Comparison of ENCODE assay signal across 12 mouse cellular contexts in genomic region chr14:74909021-74909420, GRCm38 (mm10). TPM values are rescaled to one million over a fixed set of nuclear protein-coding genes. Genes with fewer than 3 reads are reported as not detected.
DNase-seq lines count a peak whose midpoint lies in the region; ATAC-seq and TF ChIP-seq lines count a peak whose summit lies in the region.
"Had no signal": no experiment of that assay in that cellular context is flagged by ENCODE, and none has a peak within 500 bp of the region (broad histone marks: within the 10 kb centered on the region; RNA-seq: fewer than 3 reads in every experiment).

No protein-coding gene starts in this region.

- no peaks in the 10 kb centered on the region for H3K9me3 ChIP-seq in heart, postnatal 0 days (replicated peaks; ENCODE audit: control insufficient read depth, low read length)
- no peaks in the 10 kb centered on the region for H3K9me3 ChIP-seq in midbrain, embryonic 15.5 days
- no peaks in the 10 kb centered on the region for H3K9me3 ChIP-seq in midbrain, embryonic 10.5 days (replicated peaks)
- no peaks in the 10 kb centered on the region for H3K9me3 ChIP-seq in CH12.LX (replicated peaks; ENCODE audit: low read length)
- no peaks in the 10 kb centered on the region for H3K9me3 ChIP-seq in liver, postnatal 0 days (ENCODE audit: low read length)

- H3K4me3 ChIP-seq in heart, postnatal 0 days (ENCODE audit: low read depth, low read length), result no peak overlapping the region
- H3K4me3 ChIP-seq in midbrain, embryonic 15.5 days, result no peak overlapping the region
- no peak overlapping the region for H3K4me3 ChIP-seq in midbrain, embryonic 10.5 days
- H3K4me3 ChIP-seq in CH12.LX (replicated peaks in 1 of 3; ENCODE audit: low read depth in 2 of 3, low read length in 2 of 3, poor library complexity in 1 of 3), result no peak overlapping the region
- no peak overlapping the region for H3K4me3 ChIP-seq in liver, postnatal 0 days (ENCODE audit: low read depth, low read length)

- dilution Hi-C loops in CH12.LX (cut with MboI; ENCODE audit: extremely low pct_ligation_motif_present, extremely low pct_unique_long_range_greater_than_20kb, low sequenced_read_pairs), result no loop called here

- peaks cover 24% of the 10 kb centered on the region for H3K4me1 ChIP-seq in heart, postnatal 0 days (ENCODE audit: control insufficient read depth, insufficient read depth)
- H3K4me1 ChIP-seq in midbrain, embryonic 15.5 days, result peaks cover 11% of the 10 kb centered on the region; the same call in 1 of the 2 replicates
- H3K4me1 ChIP-seq in midbrain, embryonic 10.5 days, result no peaks in the 10 kb centered on the region
- H3K4me1 ChIP-seq in CH12.LX (ENCODE audit: control insufficient read depth in 1 of 2, insufficient read depth in 2 of 2), result peaks cover 19 to 88% of the 10 kb centered on the region in 2 experiments
- H3K4me1 ChIP-seq in liver, postnatal 0 days (ENCODE audit: insufficient read depth), result peaks cover 13% of the 10 kb centered on the region

- H3K79me2 ChIP-seq in CH12.LX (replicated peaks; ENCODE audit: control insufficient read depth, extremely low read depth, insufficient read depth, poor library complexity, severe bottlenecking), result no peaks in the 10 kb centered on the region; the same call in 1 of the 2 replicates

- no peak overlapping the region for H3K9ac ChIP-seq in heart, postnatal 0 days (replicated peaks; ENCODE audit: low read depth, low read length)
- H3K9ac ChIP-seq in midbrain, embryonic 15.5 days, result no peak overlapping the region
- H3K9ac ChIP-seq in CH12.LX (ENCODE audit: insufficient read depth, low read depth), result no peak overlapping the region
- no peak overlapping the region for H3K9ac ChIP-seq in liver, postnatal 0 days (replicated peaks)

- TF ChIP-seq POLR2A in CH12.LX (IDR thresholded peaks at IDR 0.05; ENCODE audit: low read depth, low read length), result no peak

- in situ Hi-C loops in CH12.LX (cut with MboI; ENCODE audit: low pct_ligation_motif_present, low pct_unique_long_range_greater_than_20kb, low sequenced_read_pairs), result no loop called here

- H3K4me2 ChIP-seq in heart, postnatal 0 days (ENCODE audit: low read depth, low read length), result no peak overlapping the region
- no peak overlapping the region for H3K4me2 ChIP-seq in midbrain, embryonic 15.5 days
- no peak overlapping the region for H3K4me2 ChIP-seq in CH12.LX (ENCODE audit: insufficient read depth, low read depth, poor library complexity, severe bottlenecking)
- H3K4me2 ChIP-seq in liver, postnatal 0 days (ENCODE audit: low read depth, low read length), result no peak overlapping the region

- TF ChIP-seq EP300 in heart, postnatal 0 days (IDR thresholded peaks at IDR 0.05; ENCODE audit: low read depth), result no peak
- no peak for TF ChIP-seq EP300 in CH12.LX (IDR thresholded peaks at IDR 0.05; ENCODE audit: low read length)
- no peak for TF ChIP-seq EP300 in liver, postnatal 0 days (IDR thresholded peaks at IDR 0.05; ENCODE audit: low read depth)

- DNase-seq in heart, postnatal 0 days (ENCODE audit: low spot score), result no peak
- DNase-seq in heart, adult 18-20 months, result no peak
- no peak for DNase-seq in midbrain, embryonic 10.5 days (ENCODE audit: low spot score)
- DNase-seq in CH12.LX (ENCODE audit: extremely low read depth), result no peak
- no peak for DNase-seq in liver, postnatal 0 days
- DNase-seq in urinary bladder, postnatal 4 days (ENCODE audit: low spot score in 2 of 2), result no peak
- DNase-seq in Muller cell, postnatal 12 days (ENCODE audit: inconsistent ontology term), result no peak
- DNase-seq: cerebellum, adult 8-10 months; embryo, embryonic 11 days; heart, postnatal 10 days; kidney, postnatal 10 days had no signal

- TF ChIP-seq RAD21 in CH12.LX (IDR thresholded peaks at IDR 0.05; ENCODE audit: low read depth, low read length), result no peak

- no peak for TF ChIP-seq CTCF in heart, postnatal 0 days (IDR thresholded peaks at IDR 0.05; ENCODE audit: low read depth)
- no peak for TF ChIP-seq CTCF in CH12.LX (conservative IDR thresholded peaks at IDR 0.05 in 1 of 2, IDR thresholded peaks at IDR 0.05 in 1 of 2; ENCODE audit: low read depth in 2 of 2, low read length in 2 of 2)
- no peak for TF ChIP-seq CTCF in liver, postnatal 0 days (IDR thresholded peaks at IDR 0.05; ENCODE audit: low read depth)

- 70% methylated on average over 8 of the region's 8 CpGs for WGBS in heart, postnatal 0 days
- 86% methylated on average over 8 of the region's 8 CpGs for WGBS in midbrain, embryonic 15.5 days
- WGBS in midbrain, embryonic 10.5 days, result 90% methylated on average over 8 of the region's 8 CpGs
- WGBS in liver, postnatal 0 days (ENCODE audit: insufficient replicate concordance), result 58% methylated on average over 8 of the region's 8 CpGs

- ATAC-seq in heart, postnatal 0 days (ENCODE audit: insufficient read depth, low read depth), result no peak
- ATAC-seq in midbrain, embryonic 15.5 days (replicated peaks), result 0 out of 2 replicates have a peak, but pooled peaks have one; percentile 31
- peak; percentile 38; the same call in 1 of the 2 replicates for ATAC-seq in liver, postnatal 0 days

- H3K27ac ChIP-seq in heart, postnatal 0 days (ENCODE audit: low read depth), result peak overlapping the region; percentile 20; the same call in 1 of the 2 replicates
- H3K27ac ChIP-seq in midbrain, embryonic 15.5 days, result no peak overlapping the region
- H3K27ac ChIP-seq in midbrain, embryonic 10.5 days (replicated peaks), result no peak overlapping the region
- H3K27ac ChIP-seq in CH12.LX (ENCODE audit: insufficient read depth, low read depth), result peak overlapping the region; percentile 26; the same call in 1 of the 2 replicates
- H3K27ac ChIP-seq in liver, postnatal 0 days (ENCODE audit: low read depth), result peak overlapping the region; percentile 44; the same call in 1 of the 2 replicates

- no peaks in the 10 kb centered on the region for H3K27me3 ChIP-seq in heart, postnatal 0 days (ENCODE audit: control insufficient read depth, insufficient read depth, low read length)
- no peaks in the 10 kb centered on the region for H3K27me3 ChIP-seq in midbrain, embryonic 15.5 days (replicated peaks)
- no peaks in the 10 kb centered on the region for H3K27me3 ChIP-seq in midbrain, embryonic 10.5 days (ENCODE audit: low read depth, poor library complexity, severe bottlenecking)
- no peaks in the 10 kb centered on the region for H3K27me3 ChIP-seq in CH12.LX (replicated peaks)
- no peaks in the 10 kb centered on the region for H3K27me3 ChIP-seq in liver, postnatal 0 days (ENCODE audit: insufficient read depth, low read length)

- no peaks in the 10 kb centered on the region for H3K36me3 ChIP-seq in heart, postnatal 0 days (replicated peaks; ENCODE audit: control insufficient read depth, insufficient read depth, low read length)
- no peaks in the 10 kb centered on the region for H3K36me3 ChIP-seq in midbrain, embryonic 15.5 days (replicated peaks)
- H3K36me3 ChIP-seq in midbrain, embryonic 10.5 days, result no peaks in the 10 kb centered on the region
- H3K36me3 ChIP-seq in CH12.LX (replicated peaks in 1 of 2; ENCODE audit: control insufficient read depth in 1 of 2, insufficient read depth in 1 of 2, low read length in 1 of 2), result peaks cover 0 to 11% of the 10 kb centered on the region in 2 experiments
- H3K36me3 ChIP-seq in liver, postnatal 0 days (replicated peaks; ENCODE audit: insufficient read depth, low read length), result no peaks in the 10 kb centered on the region

TF ChIP-seq in CH12.LX, 34 proteins besides CTCF, POLR2A, EP300 and RAD21:
- TF ChIP-seq ETS1 (conservative IDR thresholded peaks at IDR 0.05; ENCODE audit: low read depth, low read length) (no peak), NRF1 (IDR thresholded peaks at IDR 0.05; ENCODE audit: low read depth, low read length) (no peak), CHD2 (IDR thresholded peaks at IDR 0.05; ENCODE audit: low read length) (no peak), NELFE (IDR thresholded peaks at IDR 0.05; ENCODE audit: low read depth, low read length) (no peak), MXI1 (IDR thresholded peaks at IDR 0.05; ENCODE audit: low read depth, low read length) (no peak), USF2 (conservative IDR thresholded peaks at IDR 0.05; ENCODE audit: low read depth, low read length) (no peak), BHLHE40 (IDR thresholded peaks at IDR 0.05; ENCODE audit: low read depth, low read length) (no peak)

RNA-seq across cellular contexts. Expression of gene Lrch1, which starts 38.7 kb away (rescaled TPM):
- total RNA-seq in heart, postnatal 0 days (2014; rRNA removed; ENCODE audit: low replicate concordance), result 13.7 and 14.2 TPM in 2 replicates
- 7.7 and 8.4 TPM in 2 replicates for polyA plus RNA-seq in heart, postnatal 0 days (2015; fragmentation: Nextera tagmentation; extraction: Ambion mirVana)
- total RNA-seq in heart, adult 18-20 months (2021), result 10 to 100 TPM; 11.8 to 14.3 TPM
- polyA plus RNA-seq in midbrain, embryonic 15.5 days (2015; fragmentation: Nextera tagmentation; extraction: Ambion mirVana), result 15.2 and 25.4 TPM in 2 replicates
- polyA plus RNA-seq in midbrain, embryonic 10.5 days (2016; fragmentation: Nextera tagmentation; extraction: Ambion mirVana), result 6.2 and 6.4 TPM in 2 replicates
- 10.3 TPM in 2 replicates for total RNA-seq in CH12.LX (2012; rRNA removed)
- 12.8 and 14.1 TPM in 2 replicates for total RNA-seq in CH12.LX (2014; rRNA removed)
- 21.6 and 23.3 TPM in 2 replicates for polyA plus RNA-seq in CH12.LX (2012; ENCODE audit: insufficient read length, low read depth)
- 2.8 and 3.6 TPM in 2 replicates for polyA plus RNA-seq in liver, postnatal 0 days (2015; fragmentation: Nextera tagmentation; extraction: Ambion mirVana)

Comparison
In these comparisons a context has a peak if more than half of its experiments do, and no peak if none do; other contexts are left out.
1. H3K27ac ChIP-seq: peak in heart, postnatal 0 days (single experiment), CH12.LX (single experiment) and liver, postnatal 0 days (single experiment); none in midbrain, embryonic 15.5 days (single experiment) and midbrain, embryonic 10.5 days (single experiment).